Mouse (Mus musculus): ENCODE measurements around the gene C4b.

- TF ChIP-seq CTCF (IDR thresholded peaks at IDR 0.05; ENCODE audit: borderline replicate concordance, insufficient read depth, low read depth, low read length) (no peak), POLR2A (IDR thresholded peaks at IDR 0.05; ENCODE audit: borderline replicate concordance, insufficient read depth, low read length) (no peak)
These were observed 60.5 kb downstream of the C4b start for GRCm38 (mm10) chr17:34683179-34683578.

Data from cerebellum, adult 2 months (tissue).